Mouse (Mus musculus) left cerebral cortex, adult 9 months (tissue): ENCODE data around the gene Fcgr2b.
A peak's percentile ranks its signal among the peaks of the same experiment; 100 is the strongest.
"Not testable (repeated sequence)": the region's sequence is repeated elsewhere in the genome, so short reads cannot be mapped to it uniquely, and the experiment has no call there.

Experiments used
- DNase-seq, 2 experiments: peaks; one replicate each; pipeline ENCODE4 v3.0.0; 2022; ENCODE audit warnings: low spot score in 2 of 2

The Fcgr2b gene

GRCm38 (mm10) chr1:170976447-170976846 is at the start of gene Fcgr2b:
Fcgr2b (minus strand) TSS chr1:170976547.
- no peak for DNase-seq

DNA sequence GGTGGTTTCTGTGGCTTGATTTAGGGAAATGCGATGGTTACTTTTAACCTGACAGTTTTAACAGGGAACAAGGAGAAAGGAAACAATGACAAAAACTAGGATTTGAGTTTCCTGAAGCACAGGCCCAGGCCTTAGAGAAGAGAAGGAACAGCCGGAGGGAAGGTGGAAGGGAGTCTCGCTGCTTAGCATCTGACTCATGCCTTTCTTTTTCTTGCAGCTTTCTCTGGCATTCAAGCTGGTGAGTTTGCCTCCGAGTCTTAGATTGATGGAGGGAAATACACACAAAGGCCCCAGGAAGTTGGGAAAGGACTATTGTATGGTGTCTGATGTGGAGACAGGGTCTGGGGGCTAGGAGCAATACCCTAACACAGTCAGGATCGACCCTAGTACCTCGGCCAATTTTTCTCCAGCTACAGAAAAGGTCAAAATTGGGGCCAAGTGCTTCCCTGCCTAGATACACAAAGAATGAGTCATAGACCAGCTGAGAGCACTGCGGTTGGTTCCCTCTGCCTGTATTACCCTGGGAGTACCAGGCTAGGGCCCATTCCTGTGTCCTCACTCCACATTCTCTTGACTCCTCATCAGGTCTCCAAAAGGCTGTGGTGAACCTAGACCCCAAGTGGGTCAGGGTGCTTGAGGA is 43.1 kb upstream of the Fcgr2b start:
- DNase-seq: peak in 1 of 2 experiments; percentile 28

GRCm38 (mm10) chr1:171018737-171019136 is 42.4 kb upstream of the Fcgr2b start, which contains the start of gene Fcgr4:
Fcgr4 (plus strand) TSS chr1:171018920.
- DNase-seq: no peak

DNA sequence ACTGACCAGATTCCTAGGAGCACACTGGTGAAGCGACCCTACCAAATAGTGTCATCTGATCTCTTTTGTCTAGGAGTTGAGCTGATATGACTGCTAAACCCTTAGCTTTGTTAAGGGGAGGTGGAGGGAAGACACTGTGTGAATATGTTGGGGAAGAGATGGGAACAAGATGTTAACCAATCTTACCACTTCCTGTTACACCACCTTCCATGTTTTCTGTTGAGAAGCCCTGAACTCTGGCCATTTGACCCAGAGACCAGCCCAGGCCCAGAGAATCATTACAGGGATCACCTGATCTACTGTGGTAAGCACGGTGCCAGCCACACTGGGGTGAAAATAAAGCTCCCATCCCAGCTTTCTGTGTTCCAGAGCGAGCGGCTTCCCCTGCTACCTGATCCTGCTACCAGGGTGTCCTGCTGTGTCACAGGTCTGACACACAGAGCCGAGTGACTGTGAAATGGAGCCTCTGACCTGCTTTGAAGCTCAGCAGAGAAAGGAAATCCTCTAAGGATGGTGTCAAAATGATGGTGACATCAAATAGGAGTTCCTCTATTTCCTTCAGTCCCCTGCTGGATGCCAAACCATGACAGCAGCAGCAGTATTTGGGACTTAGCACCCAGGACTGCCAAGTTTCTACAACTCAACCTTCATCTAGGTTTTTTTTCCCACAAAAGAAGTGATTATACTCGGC is 41.3 kb upstream of the Fcgr2b start:
- DNase-seq: no peak

DNA sequence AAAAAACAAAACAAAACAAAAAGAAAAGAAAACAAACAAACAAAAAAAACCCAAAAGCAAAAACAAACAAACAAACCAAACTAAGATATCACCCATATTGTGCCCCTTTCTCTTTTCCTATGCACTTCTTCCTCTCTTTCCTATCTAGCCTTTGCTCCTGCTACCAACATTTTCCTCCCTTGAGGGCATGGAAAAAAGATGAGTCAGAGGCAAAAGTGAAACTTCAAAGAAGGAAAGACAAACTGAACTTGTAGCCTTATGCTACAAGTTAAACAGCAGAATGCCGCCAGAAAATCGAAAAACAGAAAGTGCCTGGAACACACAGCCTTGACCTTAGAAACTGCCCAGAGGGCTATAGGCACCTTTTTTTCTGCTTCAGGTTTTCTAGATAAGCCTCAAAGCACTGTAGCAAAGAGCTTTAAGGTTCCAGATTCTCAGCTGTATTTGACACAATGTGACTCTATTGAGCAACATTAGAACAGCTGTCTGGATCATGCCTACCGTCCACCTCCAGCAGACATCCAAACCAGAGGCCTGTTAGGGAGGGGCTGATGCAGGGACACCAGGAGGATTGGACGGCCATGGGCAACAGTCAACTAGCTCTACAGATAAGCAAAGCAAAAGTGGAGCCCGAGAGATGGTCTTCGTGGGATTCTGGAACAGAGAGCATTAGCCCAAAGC is 40.5 kb upstream of the Fcgr2b start:
- DNase-seq: no peak

GRCm38 (mm10) chr1:171011733-171012132 is 35.4 kb upstream of the Fcgr2b start:
- DNase-seq: no peak

- no peak for DNase-seq
These were observed 30.6 kb upstream of the Fcgr2b start for GRCm38 (mm10) chr1:171006905-171007304.

DNA sequence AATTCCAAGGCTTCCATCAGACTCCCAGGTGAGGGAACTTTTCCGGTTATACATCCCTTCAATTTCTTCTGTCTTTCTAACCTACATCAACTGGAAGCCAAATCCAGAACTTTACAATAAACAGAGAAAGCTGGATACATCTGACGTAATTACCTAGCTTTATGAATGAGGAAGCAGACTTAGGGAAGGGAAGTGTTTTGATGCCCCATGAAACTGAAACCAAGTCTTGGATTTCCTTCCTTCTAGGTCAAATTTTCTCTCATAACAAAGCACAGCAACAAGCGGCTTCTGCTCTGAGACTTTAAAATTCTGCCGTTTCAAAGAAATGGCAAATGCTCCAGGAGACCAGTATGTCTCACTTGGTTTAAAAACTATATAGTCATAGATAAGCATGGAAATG is 30.0 kb upstream of the Fcgr2b start:
- DNase-seq: no peak

DNA sequence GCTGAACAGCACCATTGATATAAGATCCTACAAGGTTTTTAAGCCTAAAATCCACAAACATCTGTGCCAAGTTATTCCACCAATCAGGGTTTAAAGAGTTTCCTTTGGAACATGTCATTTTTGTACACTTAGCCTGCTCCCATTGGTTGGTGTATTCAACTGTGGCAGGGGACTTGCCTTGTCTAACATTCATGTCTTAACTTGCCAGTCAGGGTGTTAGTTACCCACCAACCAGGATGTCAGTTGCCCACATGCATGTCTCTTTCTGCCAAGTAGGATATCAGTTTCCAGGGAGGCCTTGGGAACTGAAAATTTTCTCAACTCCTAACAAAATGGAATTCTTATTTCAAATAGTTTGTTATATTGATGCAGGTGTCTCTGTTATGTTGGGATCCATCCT is 29.2 kb upstream of the Fcgr2b start:
- no peak for DNase-seq

DNA sequence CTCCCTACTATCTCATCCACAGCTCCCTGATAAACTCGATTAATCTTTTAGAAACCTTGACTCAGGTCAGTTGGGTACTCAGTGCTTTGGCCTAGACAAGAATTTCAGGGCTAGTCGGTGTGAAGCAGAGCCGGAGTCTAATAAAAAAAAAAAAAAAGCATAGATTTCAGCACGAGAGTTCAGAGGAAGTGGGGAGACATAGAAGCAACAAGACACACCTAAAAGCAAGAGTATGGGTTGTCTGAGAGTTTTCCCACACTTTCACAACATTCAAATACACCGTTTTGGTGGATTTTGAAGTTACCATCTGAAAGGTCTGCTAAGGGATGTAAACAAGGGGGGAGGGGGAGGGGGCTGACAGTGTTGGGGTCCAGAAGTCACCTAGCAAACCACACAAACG is 28.7 kb upstream of the Fcgr2b start:
- no peak for DNase-seq

- DNase-seq: no peak
These were observed 23.5 kb upstream of the Fcgr2b start for GRCm38 (mm10) chr1:170999811-171000210.

GRCm38 (mm10) chr1:170997756-170998655 is 21.7 kb upstream of the Fcgr2b start:
- peak; percentile 51 to 79 for DNase-seq

DNA sequence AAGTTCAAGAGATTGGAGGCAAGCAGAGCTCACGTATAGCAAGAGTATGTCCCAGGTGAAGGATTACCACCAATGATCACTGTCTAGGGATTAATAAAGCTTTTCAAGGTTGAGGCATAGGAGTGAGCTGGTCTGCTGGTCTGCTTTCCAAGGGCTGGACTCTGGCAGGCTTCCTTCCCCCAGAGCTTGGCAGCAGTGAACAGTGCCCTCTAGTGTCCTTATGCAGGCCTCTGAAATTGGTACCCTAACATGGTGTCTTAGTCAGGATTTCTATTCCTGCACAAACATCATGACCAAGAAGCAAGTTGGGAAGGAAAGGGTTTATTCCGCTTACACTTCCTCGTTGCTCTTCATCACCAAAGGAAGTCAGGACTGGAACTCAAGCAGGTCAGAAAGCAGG is 20.4 kb upstream of the Fcgr2b start:
- DNase-seq: peak in 1 of 2 experiments; percentile 76

- no peak for DNase-seq
These were observed 19.7 kb upstream of the Fcgr2b start for GRCm38 (mm10) chr1:170996034-170996433.

- DNase-seq: peak in 1 of 2 experiments; percentile 56
These were observed 16.2 kb upstream of the Fcgr2b start for GRCm38 (mm10) chr1:170992550-170992949.

GRCm38 (mm10) chr1:170989656-170990055 is 13.3 kb upstream of the Fcgr2b start:
- DNase-seq: no peak

DNA sequence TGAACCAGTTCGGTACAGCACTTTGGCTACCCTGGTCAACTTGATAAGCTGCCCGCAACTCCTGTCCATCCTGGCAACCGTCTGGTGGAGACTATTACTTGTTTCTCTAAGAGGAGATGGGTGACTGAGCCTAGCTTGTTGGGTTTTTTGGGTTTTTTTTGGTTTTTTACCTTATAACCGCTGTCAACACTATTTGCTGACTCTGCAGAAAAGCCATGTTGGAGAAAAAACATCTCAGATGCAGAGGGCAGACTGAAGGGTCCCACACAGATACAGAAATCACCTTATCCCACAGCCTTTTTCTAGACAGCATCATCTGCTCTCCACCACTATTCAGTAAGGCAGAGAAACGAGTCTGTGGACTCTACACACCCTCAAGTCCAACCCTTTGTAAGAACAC is 9.5 kb upstream of the Fcgr2b start:
- DNase-seq: no peak

- DNase-seq: no peak
These were observed 8.7 kb upstream of the Fcgr2b start for GRCm38 (mm10) chr1:170985092-170985491.

GRCm38 (mm10) chr1:170983066-170983465 is 6.7 kb upstream of the Fcgr2b start:
- DNase-seq: no peak

GRCm38 (mm10) chr1:170982301-170982700 is 6.0 kb upstream of the Fcgr2b start:
- no peak for DNase-seq

- DNase-seq: not testable (repeated sequence)
These were observed 5.3 kb upstream of the Fcgr2b start for GRCm38 (mm10) chr1:170981679-170982078.

- no peak for DNase-seq
These were observed 2.3 kb upstream of the Fcgr2b start for GRCm38 (mm10) chr1:170978601-170979000.
